Mouse (Mus musculus): ENCODE results near the gene Reep6.
A peak's percentile ranks its signal among the peaks of the same experiment; 100 is the strongest.

GRCm38 (mm10) chr10:80357994-80358639 is 28.4 kb downstream of the Reep6 start:
- peak; percentile 28; the same call in 1 of the 2 replicates for TF ChIP-seq CTCF (conservative IDR thresholded peaks at IDR 0.05; ENCODE audit: insufficient read depth, insufficient read length, low read depth, low read length)
- no peak for TF ChIP-seq POLR2A (IDR thresholded peaks at IDR 0.05; ENCODE audit: low read depth, low read length)
